Mouse (Mus musculus): ENCODE data around the gene Ppp1r15a. TPM values are rescaled to one million over a fixed set of nuclear protein-coding genes. Genes with fewer than 3 reads are reported as not detected.

The Ppp1r15a gene
- polyA plus RNA-seq, 1 experiment from 2014 or later: 17.5 TPM

DNA sequence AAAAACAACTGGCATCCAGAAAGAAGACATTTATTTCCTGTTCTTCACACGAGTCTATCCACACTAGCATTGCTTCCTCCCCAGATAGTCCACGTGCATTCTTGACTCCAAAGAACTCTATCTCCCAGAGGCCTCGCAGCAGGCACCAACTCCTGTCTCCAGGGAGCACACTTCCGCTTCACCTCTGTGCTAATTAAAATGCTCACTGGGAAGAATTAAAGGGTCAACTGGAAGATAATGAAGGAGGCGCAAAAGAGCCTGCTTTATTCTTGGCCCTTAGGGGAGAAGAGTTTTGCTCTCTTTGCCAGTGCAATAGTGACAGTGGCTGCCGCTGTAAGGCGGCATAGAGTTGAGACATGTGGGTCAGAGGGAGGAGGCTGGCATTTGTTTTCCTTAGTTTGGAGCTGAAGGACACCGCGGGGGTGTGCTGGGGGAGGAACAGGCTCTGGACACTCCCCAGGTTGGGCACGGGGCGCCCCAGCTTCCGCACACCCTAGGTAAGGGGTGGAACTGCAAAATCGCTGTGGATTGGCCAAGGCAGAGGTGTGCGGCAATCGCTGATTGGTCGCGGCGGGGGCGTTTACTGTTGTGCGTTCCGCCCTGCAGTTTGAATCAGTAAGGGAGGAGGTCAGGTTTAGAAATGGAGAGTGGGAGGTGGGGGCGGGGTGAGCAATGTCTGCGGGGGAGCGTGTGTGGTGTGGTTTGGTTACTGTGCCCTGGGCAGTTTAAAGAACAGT is 41.9 kb upstream of the Ppp1r15a start:
- H3K9ac ChIP-seq: peak overlapping the region; percentile 47
- no peak for TF ChIP-seq CTCF (IDR thresholded peaks at IDR 0.05; ENCODE audit: low read depth)
- H3K4me1 ChIP-seq (ENCODE audit: insufficient read depth): peaks cover 3% of the 10 kb centered on the region; the same call in 1 of the 2 replicates
- no peaks in the 10 kb centered on the region for H3K27me3 ChIP-seq (ENCODE audit: insufficient read depth, low read length)
- under 1% methylated on average over 24 of the region's 24 CpGs for WGBS
- H3K9me3 ChIP-seq (ENCODE audit: low read depth, low read length): no peaks in the 10 kb centered on the region
- peak overlapping the region; percentile 77 for H3K4me2 ChIP-seq
- DNase-seq: peak; percentile 98
- H3K36me3 ChIP-seq (ENCODE audit: insufficient read depth): no peaks in the 10 kb centered on the region
- H3K27ac ChIP-seq (ENCODE audit: low read depth): peak overlapping the region; percentile 84
- peak; percentile 97 for ATAC-seq (ENCODE audit: insufficient read depth)
- peak overlapping the region; percentile 44 for H3K4me3 ChIP-seq (ENCODE audit: low read depth, low read length)

DNA sequence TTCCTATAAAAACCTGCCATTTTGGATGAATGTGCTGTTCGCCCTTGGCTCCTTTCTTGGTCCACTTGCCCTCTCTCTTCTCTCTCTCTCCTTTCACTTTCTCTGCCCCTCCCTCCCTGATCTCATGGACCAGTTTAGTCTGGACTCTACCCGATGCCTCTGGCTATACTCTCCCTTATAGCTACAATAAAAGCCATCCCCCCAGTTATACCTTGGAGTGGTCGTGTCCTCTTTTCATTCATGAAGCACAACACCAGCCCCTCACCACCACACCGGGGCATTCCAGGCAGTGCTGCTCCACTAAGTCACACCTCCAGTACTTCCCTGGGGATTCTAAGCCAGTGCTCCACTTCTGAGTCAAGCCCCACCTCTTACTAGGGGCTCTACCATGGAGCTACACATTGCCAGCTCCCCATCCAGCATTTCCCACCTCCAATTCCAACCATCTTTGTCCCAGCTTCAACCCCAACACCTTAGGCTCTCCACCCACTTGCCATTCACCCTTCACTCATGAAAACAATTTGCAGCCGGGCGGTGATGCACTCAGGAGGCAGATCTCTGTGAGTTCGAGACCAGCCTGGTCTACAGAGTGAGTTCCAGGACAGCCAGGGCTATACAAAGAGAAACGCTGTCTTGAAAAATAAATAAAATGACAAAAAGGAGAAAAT is 41.2 kb upstream of the Ppp1r15a start:
- Histone ChIP-seq H3K27ac (ENCODE audit: low read depth) (no peak overlapping the region; the same call in 1 of the 2 replicates), H3K9ac (no peak overlapping the region), H3K4me3 (ENCODE audit: low read depth, low read length) (peak overlapping the region; percentile 44), H3K4me2 (peak overlapping the region; percentile 77), H3K27me3 (ENCODE audit: insufficient read depth, low read length) (no peaks in the 10 kb centered on the region), H3K36me3 (ENCODE audit: insufficient read depth) (no peaks in the 10 kb centered on the region), H3K9me3 (ENCODE audit: low read depth, low read length) (no peaks in the 10 kb centered on the region), H3K4me1 (ENCODE audit: insufficient read depth) (peaks cover 3% of the 10 kb centered on the region; the same call in 1 of the 2 replicates)
- ATAC-seq (ENCODE audit: insufficient read depth) (no peak), DNase-seq (no peak)
- WGBS: 68% methylated on average over 8 of the region's 8 CpGs
- no peak for TF ChIP-seq CTCF (IDR thresholded peaks at IDR 0.05; ENCODE audit: low read depth)

DNA sequence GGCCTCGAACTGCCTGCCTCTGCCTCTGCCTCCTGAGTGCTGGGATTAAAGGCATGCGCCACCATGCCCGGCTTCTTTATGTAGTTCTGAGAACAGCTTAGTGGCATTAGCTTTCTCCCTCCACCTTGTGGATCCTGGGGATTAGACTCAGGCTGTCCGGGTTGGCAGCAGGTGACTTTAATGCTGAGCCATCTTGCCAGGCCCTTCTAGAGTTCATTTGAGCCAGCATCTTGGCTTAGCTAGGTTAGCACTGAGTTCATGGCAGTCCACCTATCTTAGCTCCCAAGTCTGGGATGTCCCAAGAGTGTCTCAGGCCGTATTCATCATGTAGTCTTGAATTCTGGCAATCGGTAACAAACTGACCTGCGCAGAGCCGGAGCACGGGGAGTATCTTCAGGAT is 39.4 kb upstream of the Ppp1r15a start:
- no peak overlapping the region for H3K27ac ChIP-seq (ENCODE audit: low read depth)
- no peak overlapping the region for H3K4me2 ChIP-seq
- no peak for DNase-seq
- H3K4me3 ChIP-seq (ENCODE audit: low read depth, low read length): no peak overlapping the region
- no peak overlapping the region for H3K9ac ChIP-seq
- WGBS: 88% methylated on average over 9 of the region's 9 CpGs
- H3K9me3 ChIP-seq (ENCODE audit: low read depth, low read length): no peaks in the 10 kb centered on the region
- no peak for ATAC-seq (ENCODE audit: insufficient read depth)
- H3K36me3 ChIP-seq (ENCODE audit: insufficient read depth): no peaks in the 10 kb centered on the region
- TF ChIP-seq CTCF (IDR thresholded peaks at IDR 0.05; ENCODE audit: low read depth): no peak
- H3K4me1 ChIP-seq (ENCODE audit: insufficient read depth): peaks cover 6% of the 10 kb centered on the region; the same call in 1 of the 2 replicates
- H3K27me3 ChIP-seq (ENCODE audit: insufficient read depth, low read length): no peaks in the 10 kb centered on the region

DNA sequence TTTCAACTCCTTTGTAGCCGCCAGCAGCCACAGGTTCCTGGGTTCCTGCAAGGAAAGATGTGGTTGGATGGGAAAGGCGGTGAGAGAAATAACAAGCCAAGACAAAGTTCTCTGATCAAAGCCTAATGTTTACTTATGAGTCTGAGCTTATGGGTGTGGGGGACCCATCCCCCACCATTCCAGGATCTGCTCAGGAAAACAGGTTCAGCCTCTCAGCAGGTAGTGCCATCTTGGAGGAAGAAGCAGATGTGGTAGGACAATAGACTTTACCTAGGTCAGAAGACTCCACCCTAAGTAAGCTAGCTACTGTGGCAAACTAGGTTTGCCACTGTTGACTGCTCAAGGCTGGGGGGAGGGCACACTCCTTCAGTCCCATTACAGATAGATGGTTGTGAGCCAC is 38.7 kb upstream of the Ppp1r15a start:
- H3K4me1 ChIP-seq (ENCODE audit: insufficient read depth): peaks cover 6% of the 10 kb centered on the region; the same call in 1 of the 2 replicates
- TF ChIP-seq CTCF (IDR thresholded peaks at IDR 0.05; ENCODE audit: low read depth): no peak

DNA sequence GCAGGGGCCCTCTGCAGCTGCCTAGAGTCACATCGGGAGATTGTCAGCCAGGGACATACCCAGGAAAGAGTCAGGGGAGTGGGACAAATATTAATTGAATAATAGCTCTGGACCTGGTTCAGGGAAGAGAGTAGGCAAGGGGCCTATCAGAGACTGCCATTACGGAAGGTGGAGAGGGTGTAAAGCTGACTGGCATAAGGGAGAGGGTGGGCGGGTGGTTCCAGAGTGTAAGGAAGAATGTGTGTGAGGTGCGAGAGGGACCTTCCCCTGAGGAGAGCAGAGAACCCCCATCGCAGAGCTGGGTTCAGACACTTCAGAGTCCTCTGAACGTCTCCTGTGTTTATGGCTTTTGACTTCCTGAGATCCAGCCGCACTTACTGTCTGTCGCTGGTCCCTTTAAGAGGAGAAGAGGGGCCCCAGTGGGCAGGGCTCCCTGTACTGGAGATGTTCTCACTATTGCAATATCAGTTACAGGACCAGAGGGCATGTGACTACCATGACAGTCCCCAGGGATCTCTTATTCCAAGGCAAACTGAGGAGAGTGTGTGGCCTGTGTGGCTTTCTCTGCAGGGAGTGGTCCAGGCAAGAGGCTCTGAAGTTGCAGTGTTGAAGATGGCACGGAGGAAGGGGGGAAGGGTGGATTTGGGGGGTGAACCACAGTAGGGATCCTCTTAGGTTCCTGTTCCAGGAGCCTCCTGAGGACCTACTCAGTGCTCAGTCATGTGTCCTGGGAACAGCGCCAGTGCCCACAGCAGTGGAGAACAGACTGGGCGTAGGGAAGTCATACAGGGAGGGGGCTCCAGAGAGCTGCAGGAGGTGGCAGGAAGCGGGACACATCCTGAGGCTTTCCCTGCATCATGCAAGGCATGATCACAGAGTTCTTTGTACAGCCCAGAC is 35.8 kb upstream of the Ppp1r15a start:
- Histone ChIP-seq H3K4me3 (ENCODE audit: low read depth, low read length) (peak overlapping the region; percentile 9; the same call in 1 of the 2 replicates), H3K27ac (ENCODE audit: low read depth) (no peak overlapping the region)
- DNase-seq: peak; percentile 25

More for the DNA sequence above, 38.7 kb upstream of the Ppp1r15a start:
- DNase-seq (no peak), ATAC-seq (ENCODE audit: insufficient read depth) (no peak)
- H3K9me3 ChIP-seq (ENCODE audit: low read depth, low read length): no peaks in the 10 kb centered on the region
- no peaks in the 10 kb centered on the region for H3K36me3 ChIP-seq (ENCODE audit: insufficient read depth)
- no peak overlapping the region for H3K27ac ChIP-seq (ENCODE audit: low read depth)
- 45% methylated on average over 2 of the region's 2 CpGs for WGBS
- no peak overlapping the region for H3K9ac ChIP-seq
- H3K4me3 ChIP-seq (ENCODE audit: low read depth, low read length): no peak overlapping the region
- no peak overlapping the region for H3K4me2 ChIP-seq
- H3K27me3 ChIP-seq (ENCODE audit: insufficient read depth, low read length): no peaks in the 10 kb centered on the region

DNA sequence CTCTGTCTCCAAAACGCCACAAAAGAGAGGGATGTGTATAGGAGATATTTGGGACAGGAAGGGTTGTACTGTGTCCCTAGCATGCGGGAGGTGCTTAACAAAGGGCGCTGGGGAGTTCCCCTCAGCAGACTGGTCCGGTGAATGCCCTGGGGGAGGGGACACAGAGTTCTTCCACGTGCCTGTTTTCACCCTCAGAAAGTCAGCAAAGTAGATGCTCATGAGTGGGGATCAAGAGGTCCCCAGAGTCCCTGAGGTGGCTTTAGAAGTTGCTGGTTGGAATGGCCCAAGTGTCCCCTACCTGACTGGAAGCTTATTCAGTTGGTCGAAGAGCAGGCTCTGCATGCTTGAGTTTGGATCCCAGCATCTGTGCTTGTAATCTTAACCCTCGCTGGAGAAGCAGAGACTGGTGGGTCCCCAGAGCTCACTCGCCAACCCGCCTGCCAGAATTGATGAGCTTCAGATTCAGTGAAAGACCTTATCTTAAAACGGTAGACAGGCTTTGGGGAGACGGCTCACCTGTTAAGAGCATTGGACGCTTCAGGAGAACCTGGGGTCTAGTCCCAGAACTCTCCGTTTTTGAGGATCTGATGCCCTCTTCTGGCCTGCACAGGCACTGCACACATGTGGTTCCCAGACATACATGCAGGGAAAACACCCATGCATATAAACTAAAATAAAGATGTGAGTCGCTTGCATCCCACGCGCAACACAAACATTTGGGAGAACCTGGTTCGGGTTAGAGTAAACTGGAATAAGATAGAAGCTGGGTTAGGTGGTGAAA is 35.0 kb upstream of the Ppp1r15a start:
- DNase-seq (peak; percentile 93), ATAC-seq (ENCODE audit: insufficient read depth) (peak; percentile 62)
- 20% methylated on average over 17 of the region's 17 CpGs for WGBS
- Histone ChIP-seq H3K9me3 (ENCODE audit: low read depth, low read length) (no peaks in the 10 kb centered on the region), H3K4me3 (ENCODE audit: low read depth, low read length) (peak overlapping the region; percentile 9; the same call in 1 of the 2 replicates), H3K4me1 (ENCODE audit: insufficient read depth) (peaks cover 11% of the 10 kb centered on the region; the same call in 1 of the 2 replicates), H3K27me3 (ENCODE audit: insufficient read depth, low read length) (no peaks in the 10 kb centered on the region), H3K36me3 (ENCODE audit: insufficient read depth) (no peaks in the 10 kb centered on the region), H3K9ac (peak overlapping the region; percentile 34), H3K4me2 (peak overlapping the region; percentile 49), H3K27ac (ENCODE audit: low read depth) (no peak overlapping the region)
- TF ChIP-seq CTCF (IDR thresholded peaks at IDR 0.05; ENCODE audit: low read depth): peak; percentile 94

More for the DNA sequence above, 35.8 kb upstream of the Ppp1r15a start:
- TF ChIP-seq CTCF (IDR thresholded peaks at IDR 0.05; ENCODE audit: low read depth): peak; percentile 6; the same call in 1 of the 2 replicates
- 38% methylated on average over 12 of the region's 12 CpGs for WGBS
- Histone ChIP-seq H3K4me1 (ENCODE audit: insufficient read depth) (peaks cover 11% of the 10 kb centered on the region; the same call in 1 of the 2 replicates), H3K27me3 (ENCODE audit: insufficient read depth, low read length) (no peaks in the 10 kb centered on the region), H3K36me3 (ENCODE audit: insufficient read depth) (no peaks in the 10 kb centered on the region), H3K4me2 (peak overlapping the region; percentile 49), H3K9me3 (ENCODE audit: low read depth, low read length) (no peaks in the 10 kb centered on the region), H3K9ac (peak overlapping the region; percentile 34)
- no peak for ATAC-seq (ENCODE audit: insufficient read depth)
